Mouse (Mus musculus) lung, postnatal 0 days (tissue): ENCODE data around the gene Pygb.

ENCODE experiments used
- CTCF ChIP-seq: IDR thresholded peaks from 2 replicates; pipeline ENCODE4 v1.5.1; 2016; ENCODE audit warnings: antibody characterized with exemption, mild to moderate bottlenecking
- EP300 ChIP-seq: IDR thresholded peaks from 2 replicates; pipeline ENCODE4 v1.6.1; 2016; ENCODE audit warnings: antibody characterized with exemption, mild to moderate bottlenecking, control low read depth

GRCm38 (mm10) chr2:150820720-150821119 is 34.2 kb downstream of the Pygb start:
- no peak for TF ChIP-seq CTCF
- TF ChIP-seq EP300, result no peak
